Mouse (Mus musculus) heart, embryonic 14.5 days (tissue): ENCODE measurements around the gene Spred1. TPM values are rescaled to one million over a fixed set of nuclear protein-coding genes. Genes with fewer than 3 reads are reported as not detected.

Experiments
- ATAC-seq: fragments of 200-750 bp; cut with Nextera tagmentation; 2 replicates; pipeline ENCODE4 v1.8.0; 2017; ENCODE audit warnings: low read depth, moderate TSS enrichment; ENCODE audit not compliant: insufficient number of reproducible peaks, insufficient read depth, low FRiP score
- H3K27ac ChIP-seq, 2 experiments: fragments of 200-500 bp in 1 of 2; fragments of 300-500 bp in 1 of 2; sonication (generic) in 1 of 2; replicated peaks in 1 of 2; 2 replicates each; pipeline ENCODE4 v1.5.1; 2012 to 2014; ENCODE audit warnings: low read depth in 2 of 2, low read length in 2 of 2, control low read depth in 1 of 2, mild to moderate bottlenecking in 1 of 2, mixed read lengths in 1 of 2; ENCODE audit not compliant: control insufficient read depth in 1 of 2, insufficient read depth in 1 of 2
- H3K27me3 ChIP-seq: fragments of 300-500 bp; sonication (generic); 2 replicates; pipeline ENCODE4 v1.6.1; 2014; ENCODE audit warnings: mild to moderate bottlenecking, low read length, control low read depth; ENCODE audit not compliant: control insufficient read depth, insufficient read depth
- H3K36me3 ChIP-seq: fragments of 300-500 bp; sonication (generic); 2 replicates; pipeline ENCODE4 v1.6.1; 2014; ENCODE audit warnings: mild to moderate bottlenecking, control low read depth, low read length, mixed read lengths; ENCODE audit not compliant: control insufficient read depth, insufficient read depth
- H3K4me1 ChIP-seq, 2 experiments: fragments of 200-500 bp in 1 of 2; fragments of 300-500 bp in 1 of 2; sonication (generic) in 1 of 2; 2 replicates each; pipeline ENCODE4 v1.6.1; 2012 to 2014; ENCODE audit warnings: low read length in 2 of 2, control low read depth in 1 of 2, mixed read lengths in 1 of 2; ENCODE audit not compliant: control insufficient read depth in 2 of 2, insufficient read depth in 2 of 2
- H3K4me2 ChIP-seq: fragments of 300-500 bp; sonication (generic); 2 replicates; pipeline ENCODE4 v1.6.1; 2014; ENCODE audit warnings: mild to moderate bottlenecking, low read length
- H3K4me3 ChIP-seq, 2 experiments: fragments of 200-500 bp in 1 of 2; fragments of 300-500 bp in 1 of 2; sonication (generic) in 1 of 2; 2 replicates each; pipeline ENCODE4 v1.5.1; 2012 to 2014; ENCODE audit warnings: low read length in 2 of 2, mild to moderate bottlenecking in 2 of 2, control low read depth in 1 of 2, low read depth in 1 of 2, moderate library complexity in 1 of 2; ENCODE audit not compliant: control insufficient read depth in 1 of 2, insufficient read depth in 1 of 2
- H3K9ac ChIP-seq: fragments of 300-500 bp; sonication (generic); 2 replicates; pipeline ENCODE4 v1.6.1; 2014; ENCODE audit warnings: mild to moderate bottlenecking, low read length
- H3K9me3 ChIP-seq: fragments of 300-500 bp; sonication (generic); 2 replicates; pipeline ENCODE4 v1.6.1; 2016; ENCODE audit warnings: low read length, control low read depth; ENCODE audit not compliant: control insufficient read depth
- whole genome bisulfite sequencing: fragments of 180-500 bp; shearing (Covaris S2); extraction: QIAGEN DNeasy Blood & Tissue Kit; methylation state at CpG from one replicate; pipeline ENCODE4 v1.1.7; 2014; 5-methylcytosine and 5-hydroxymethylcytosine counted together
- polyA plus RNA-seq: library from polyadenylated mRNA; unstranded; fragments of >200 nt; fragmentation: Nextera tagmentation; extraction: Ambion mirVana; gene quantifications from 2 replicates; pipeline ENCODE4 v1.2.1, GENCODE M21; 2014

Gene Spred1
- polyA plus RNA-seq, 1 experiment from 2014 or later: 14.8 TPM

GRCm38 (mm10) chr2:117089482-117089881 lies 31.7 kb upstream of the Spred1 start:
- Histone ChIP-seq H3K4me2 (no peak overlapping the region), H3K4me3 (no peak overlapping the region), H3K36me3 (no peaks in the 10 kb centered on the region), H3K27ac (no peak overlapping the region), H3K27me3 (no peaks in the 10 kb centered on the region), H3K9me3 (no peaks in the 10 kb centered on the region), H3K4me1 (peaks cover 6 to 15% of the 10 kb centered on the region in 2 experiments), H3K9ac (no peak overlapping the region)
- ATAC-seq: no peak
- 93% methylated on average over 1 of the region's 1 CpGs for WGBS

DNA sequence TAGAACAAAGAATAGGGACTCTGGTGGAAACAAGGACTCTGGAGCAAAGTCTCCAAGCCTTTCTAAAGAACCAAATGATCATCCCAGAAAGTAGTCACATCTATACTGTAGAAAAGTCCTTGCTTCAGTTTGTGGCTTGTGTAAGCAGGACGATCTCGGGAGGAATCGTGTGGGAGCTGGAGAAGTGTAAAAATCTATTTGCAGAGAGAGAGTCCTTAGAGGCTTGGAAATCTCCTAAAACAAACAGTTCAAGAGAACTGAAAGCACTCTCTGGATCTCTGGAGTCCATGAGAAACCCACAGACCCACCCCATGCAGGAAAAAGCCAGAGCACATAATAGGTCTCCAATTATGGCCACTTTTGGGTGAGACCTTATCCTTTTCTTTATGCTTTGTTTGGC lies 31.1 kb upstream of the Spred1 start:
- H3K4me1 ChIP-seq: peaks cover 6 to 15% of the 10 kb centered on the region in 2 experiments
- H3K36me3 ChIP-seq: no peaks in the 10 kb centered on the region
- no peak overlapping the region for H3K4me3 ChIP-seq
- WGBS: 86% methylated on average over 3 of the region's 3 CpGs
- H3K27me3 ChIP-seq: no peaks in the 10 kb centered on the region
- no peaks in the 10 kb centered on the region for H3K9me3 ChIP-seq
- no peak overlapping the region for H3K9ac ChIP-seq
- H3K4me2 ChIP-seq: no peak overlapping the region
- H3K27ac ChIP-seq: no peak overlapping the region
- no peak for ATAC-seq

DNA sequence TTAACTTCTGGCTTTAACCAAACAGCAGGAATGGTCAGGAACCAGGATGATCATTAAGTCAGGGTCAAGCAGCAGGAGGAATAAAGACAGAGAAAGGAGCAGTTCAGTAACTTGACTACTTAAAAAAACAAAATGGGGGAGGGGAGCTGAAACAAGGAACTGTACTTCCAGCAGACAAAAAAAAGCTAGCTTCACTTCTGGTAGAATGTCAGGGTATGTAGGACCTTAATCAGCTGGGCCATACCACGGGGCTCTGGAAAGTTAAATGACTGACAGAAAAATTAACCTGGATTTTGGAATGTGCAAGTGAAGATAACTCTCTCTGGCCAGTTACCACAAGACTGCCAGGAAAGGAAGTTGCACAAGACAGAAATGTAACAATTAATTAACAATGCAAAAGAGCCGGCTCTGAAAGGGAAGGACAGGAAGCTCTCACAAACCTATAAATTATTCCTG lies 28.2 kb upstream of the Spred1 start:
- Histone ChIP-seq H3K4me2 (no peak overlapping the region), H3K4me1 (peaks cover 12 to 33% of the 10 kb centered on the region in 2 experiments), H3K27me3 (no peaks in the 10 kb centered on the region), H3K9ac (no peak overlapping the region), H3K27ac (peak overlapping the region in 1 of 2 experiments; percentile 3; a peak in 1 of 4 replicates), H3K36me3 (no peaks in the 10 kb centered on the region), H3K9me3 (no peaks in the 10 kb centered on the region), H3K4me3 (no peak overlapping the region)
- ATAC-seq: no peak
- 29% methylated on average over 2 of the region's 2 CpGs for WGBS

DNA sequence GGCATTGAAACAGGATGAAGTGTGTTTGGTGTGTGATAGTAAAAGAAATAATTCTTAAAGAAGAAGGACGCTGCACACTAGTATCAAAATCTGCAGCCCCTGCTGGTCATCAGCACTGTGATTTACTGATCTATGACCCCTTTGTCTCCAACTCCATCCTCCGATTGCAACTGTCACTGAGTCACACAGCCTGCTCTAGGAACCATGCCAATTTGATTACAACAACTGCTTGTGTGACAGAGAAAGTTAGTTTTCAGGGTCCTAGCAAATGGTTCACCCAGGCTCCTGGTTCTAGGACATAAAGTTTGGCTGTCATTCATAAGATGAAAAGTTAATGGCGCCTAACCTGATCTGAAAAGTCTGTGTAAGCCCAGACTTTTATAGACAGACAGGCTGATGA lies 25.7 kb upstream of the Spred1 start:
- Histone ChIP-seq H3K9me3 (no peaks in the 10 kb centered on the region), H3K4me3 (no peak overlapping the region), H3K27me3 (no peaks in the 10 kb centered on the region), H3K4me2 (no peak overlapping the region), H3K36me3 (no peaks in the 10 kb centered on the region), H3K27ac (no peak overlapping the region), H3K9ac (no peak overlapping the region), H3K4me1 (peaks cover 16 to 50% of the 10 kb centered on the region in 2 experiments)
- 40% methylated on average over 3 of the region's 3 CpGs for WGBS
- ATAC-seq: no peak

GRCm38 (mm10) chr2:117097305-117097704 lies 23.9 kb upstream of the Spred1 start:
- no peak for ATAC-seq
- Histone ChIP-seq H3K36me3 (no peaks in the 10 kb centered on the region), H3K9ac (no peak overlapping the region), H3K4me2 (no peak overlapping the region), H3K9me3 (no peaks in the 10 kb centered on the region), H3K4me1 (peaks cover 14 to 45% of the 10 kb centered on the region in 2 experiments), H3K4me3 (no peak overlapping the region), H3K27ac (0 out of 4 replicates have a peak overlapping the region, but pooled peaks of 1 of the 2 experiments have one; percentile 36), H3K27me3 (no peaks in the 10 kb centered on the region)
- WGBS: 20% methylated on average over 5 of the region's 5 CpGs

GRCm38 (mm10) chr2:117099316-117099715 lies 21.9 kb upstream of the Spred1 start:
- Histone ChIP-seq H3K4me1 (peaks cover 11 to 35% of the 10 kb centered on the region in 2 experiments), H3K27ac (peak overlapping the region; percentile 35 to 48; a peak in 2 of 4 replicates), H3K9ac (0 out of 2 replicates have a peak overlapping the region, but pooled peaks have one; percentile 23), H3K27me3 (no peaks in the 10 kb centered on the region), H3K4me3 (no peak overlapping the region), H3K9me3 (no peaks in the 10 kb centered on the region), H3K36me3 (no peaks in the 10 kb centered on the region), H3K4me2 (peak overlapping the region; percentile 45; the same call in 1 of the 2 replicates)
- 2% methylated on average over 10 of the region's 10 CpGs for WGBS
- no peak for ATAC-seq

- Histone ChIP-seq H3K4me3 (no peak overlapping the region), H3K9me3 (no peaks in the 10 kb centered on the region), H3K27ac (no peak overlapping the region), H3K4me1 (peaks cover 11 to 20% of the 10 kb centered on the region in 2 experiments; a peak in 3 of 4 replicates), H3K9ac (no peak overlapping the region), H3K27me3 (no peaks in the 10 kb centered on the region), H3K4me2 (no peak overlapping the region), H3K36me3 (no peaks in the 10 kb centered on the region)
- 19% methylated on average over 4 of the region's 4 CpGs for WGBS
- ATAC-seq: no peak
Measured at GRCm38 (mm10) chr2:117103461-117103860, 17.7 kb upstream of the Spred1 start.

GRCm38 (mm10) chr2:117105407-117105806 lies 15.8 kb upstream of the Spred1 start:
- no peaks in the 10 kb centered on the region for H3K9me3 ChIP-seq
- H3K4me2 ChIP-seq: no peak overlapping the region
- H3K27ac ChIP-seq: peak overlapping the region; percentile 47 to 59
- H3K9ac ChIP-seq: no peak overlapping the region
- ATAC-seq: no peak
- H3K36me3 ChIP-seq: no peaks in the 10 kb centered on the region
- H3K4me1 ChIP-seq: peaks cover 7 to 8% of the 10 kb centered on the region in 2 experiments; a peak in 3 of 4 replicates
- no peaks in the 10 kb centered on the region for H3K27me3 ChIP-seq
- 82% methylated on average over 7 of the region's 7 CpGs for WGBS
- H3K4me3 ChIP-seq: no peak overlapping the region
